Mouse (Mus musculus) embryo, embryonic 11 days (tissue): Measurements from ENCODE around the gene Ifnb1.

Experiments
- DNase-seq: peaks from one replicate; pipeline ENCODE4 v3.0.0-alpha.2; 2015

Ifnb1 gene

DNA sequence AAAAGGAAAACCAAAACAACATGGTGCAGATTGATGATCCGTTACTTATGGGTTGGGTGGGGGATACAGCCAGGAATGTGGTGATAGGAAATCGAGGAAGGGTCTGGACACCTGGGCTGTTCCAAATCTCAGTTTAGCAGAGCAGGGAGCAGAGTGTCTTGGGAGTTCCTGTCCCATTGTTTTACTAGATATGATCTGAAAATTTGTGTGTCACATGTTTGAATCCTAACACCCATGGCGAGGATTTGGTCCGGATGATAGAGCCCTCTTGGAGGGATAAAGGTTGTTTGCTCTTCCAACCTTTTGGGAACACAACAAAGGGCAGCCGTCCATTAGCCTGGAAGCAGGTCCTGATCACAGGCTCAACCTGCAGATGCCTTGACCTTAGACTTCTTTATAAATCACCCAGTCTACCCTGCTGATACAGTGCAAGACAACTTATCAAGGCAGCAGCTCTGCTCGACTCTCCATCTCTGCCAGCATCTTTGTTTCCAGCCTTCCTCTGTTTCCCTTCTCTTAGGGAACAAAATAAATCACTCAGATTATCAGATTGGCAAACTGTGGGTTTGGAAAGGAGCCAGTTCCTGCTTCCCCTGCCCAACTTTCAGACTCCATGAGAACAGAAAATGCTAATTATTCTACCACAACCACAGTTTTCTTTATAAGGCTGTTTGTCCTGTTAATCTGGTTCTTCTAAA is 26.1 kb downstream of the Ifnb1 start:
- DNase-seq: no peak

DNA sequence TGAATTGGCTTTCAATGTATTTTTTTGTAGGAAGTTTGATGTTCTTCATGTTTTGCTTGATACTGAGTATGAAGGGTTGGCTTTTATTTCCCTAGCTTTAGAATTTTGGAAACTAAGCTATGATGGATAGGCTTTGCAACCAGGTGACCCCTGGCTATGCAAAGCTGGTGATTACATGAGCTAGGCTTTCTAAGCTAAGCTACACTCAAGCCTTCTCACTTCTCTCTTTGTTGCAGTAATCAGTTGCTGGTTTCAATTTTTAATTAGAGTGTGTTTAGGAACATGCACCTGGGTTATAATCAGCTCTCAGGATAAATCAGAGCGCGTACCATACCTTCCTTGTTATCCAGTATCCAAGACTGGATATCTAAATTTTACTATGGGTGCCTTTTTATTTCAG is 33.0 kb downstream of the Ifnb1 start:
- DNase-seq: no peak

DNA sequence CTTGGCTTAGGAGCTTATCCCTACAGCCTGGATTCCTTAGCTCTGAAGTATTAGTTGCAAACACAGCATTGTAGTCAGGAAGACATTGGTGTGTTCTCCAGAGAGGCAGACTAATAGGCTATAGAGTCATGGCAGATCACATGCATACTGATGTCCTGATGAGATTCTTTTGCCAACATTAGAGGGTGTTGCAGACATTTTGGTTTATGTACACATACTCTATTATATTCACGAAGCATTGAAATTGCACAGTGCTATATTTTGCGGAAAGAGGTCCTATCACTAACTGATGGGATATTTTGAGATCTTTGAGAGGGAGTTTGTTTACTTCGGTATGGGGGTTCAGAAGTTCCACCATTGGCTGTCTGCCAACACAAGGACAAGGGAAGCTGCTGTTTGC is 34.5 kb downstream of the Ifnb1 start:
- DNase-seq: no peak

DNA sequence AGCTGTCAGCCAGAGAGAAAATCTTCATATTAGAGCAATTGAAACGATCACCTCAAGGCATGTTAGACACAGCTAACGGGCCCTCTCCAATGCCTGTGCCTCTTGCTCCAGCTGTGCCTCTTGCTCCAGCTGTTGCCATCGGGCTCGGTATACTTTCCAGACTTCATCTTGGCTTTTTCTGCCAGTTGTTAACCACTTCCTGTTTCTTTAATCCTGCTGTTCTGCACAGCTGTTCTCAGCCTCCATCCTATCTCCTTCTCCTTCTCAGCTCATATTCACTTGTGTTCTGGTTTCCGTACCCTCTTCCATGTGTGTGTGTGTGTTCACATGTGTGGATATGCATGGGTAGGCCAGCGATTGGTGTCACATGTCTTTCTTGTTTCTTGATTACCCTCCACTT is 42.4 kb downstream of the Ifnb1 start:
- no peak for DNase-seq

DNA sequence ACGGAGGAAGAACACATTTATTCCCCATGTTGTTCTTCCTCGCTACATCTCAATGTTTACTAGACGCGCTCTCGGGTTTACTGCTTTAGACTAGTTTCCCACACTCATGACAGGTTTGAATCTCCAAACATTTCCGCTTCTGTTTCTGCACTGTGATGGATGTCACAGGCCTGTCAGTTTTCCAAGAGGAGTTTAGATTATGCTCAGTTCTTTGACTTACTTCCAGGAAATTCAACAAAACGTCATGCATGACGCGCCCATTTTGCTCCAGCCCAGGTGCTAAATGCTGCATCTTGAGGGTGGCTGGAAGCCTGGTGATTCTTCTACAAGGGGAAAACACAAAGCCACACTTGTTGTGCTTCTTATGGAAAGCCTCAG is 43.8 kb downstream of the Ifnb1 start:
- no peak for DNase-seq

DNA sequence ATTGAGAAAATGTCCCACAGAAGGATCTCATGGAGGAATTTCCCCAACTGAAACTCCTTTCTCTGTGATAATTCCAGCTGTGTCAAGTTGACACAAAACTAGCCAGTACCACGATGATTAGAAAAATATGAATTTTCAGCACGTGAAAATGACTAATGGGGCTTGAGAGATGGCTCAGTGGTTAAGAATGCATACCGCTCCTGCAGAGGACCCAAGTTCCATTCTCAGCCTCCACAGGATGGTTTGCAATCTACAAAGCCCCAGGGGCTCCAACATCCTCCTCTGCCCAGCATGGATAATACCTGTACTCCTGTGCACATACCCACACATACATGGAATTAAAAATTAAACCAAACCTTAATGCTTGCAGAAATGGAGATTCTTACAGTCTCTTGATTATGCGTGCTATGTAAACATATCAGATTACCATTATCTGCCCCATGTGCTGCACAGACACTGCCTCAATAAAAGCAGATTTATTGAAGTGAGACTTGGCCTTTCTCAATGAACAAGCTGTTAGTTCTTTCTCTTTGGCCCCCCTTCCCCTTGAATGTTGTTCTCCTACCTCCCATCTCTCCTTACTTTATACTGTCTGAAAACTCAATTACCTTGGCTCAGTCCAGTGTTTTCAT is 44.3 kb downstream of the Ifnb1 start:
- DNase-seq: no peak

DNA sequence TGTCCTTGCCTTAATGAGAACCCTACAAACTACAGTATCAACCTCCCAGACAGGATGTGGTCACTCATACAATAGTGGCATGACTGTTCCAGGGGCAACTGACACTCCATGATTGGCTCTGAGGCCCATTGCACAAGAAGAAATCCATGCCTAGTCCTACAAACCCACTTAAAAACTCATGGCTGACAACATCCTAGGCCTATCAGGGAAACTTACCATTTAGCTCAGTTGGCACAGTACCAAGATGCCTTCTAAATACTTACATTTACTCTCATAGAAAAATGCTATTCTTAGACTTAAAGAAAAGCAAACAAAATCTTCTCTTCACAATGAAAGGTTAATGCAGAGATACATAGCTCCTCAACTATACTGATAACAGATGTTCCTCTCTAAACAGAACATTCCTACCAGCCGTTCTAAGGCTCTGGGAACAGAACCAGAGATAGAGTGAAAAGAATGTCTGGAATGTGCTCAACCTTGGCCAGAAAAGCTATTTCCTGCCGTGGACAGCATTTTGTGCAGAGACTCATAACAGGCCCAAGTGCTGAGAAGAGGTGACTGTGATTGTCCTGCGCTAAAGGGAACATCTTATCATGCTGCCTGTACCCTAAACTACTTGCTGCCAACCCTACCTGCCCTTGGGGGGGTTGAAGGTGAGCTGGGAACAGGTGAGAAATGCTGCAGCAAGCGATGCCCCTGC is 45.9 kb downstream of the Ifnb1 start:
- peak; percentile 11 for DNase-seq

DNA sequence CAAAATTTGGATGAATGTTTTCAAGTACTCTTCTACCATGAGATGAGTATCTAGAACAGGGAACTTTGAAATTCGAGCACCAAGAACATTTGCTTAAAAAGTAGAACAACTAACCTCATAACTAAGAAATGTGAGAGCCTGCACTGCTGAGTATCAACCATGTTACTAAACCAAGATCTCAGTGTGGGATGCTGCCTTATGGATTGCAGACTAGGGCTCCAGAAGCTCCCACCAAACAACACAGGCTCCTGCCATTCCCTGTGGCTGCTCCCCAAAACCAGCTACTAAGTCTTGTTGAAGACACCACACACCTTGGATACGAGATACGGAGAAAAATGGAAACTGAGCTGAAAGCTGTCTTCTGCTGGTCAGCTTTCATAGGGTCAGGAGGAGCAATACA is 46.5 kb downstream of the Ifnb1 start:
- no peak for DNase-seq
